Mouse (Mus musculus) limb, embryonic 10.5 days (tissue): ENCODE measurements around the gene Ptprg. TPM values are rescaled to one million over a fixed set of nuclear protein-coding genes. Genes with fewer than 3 reads are reported as not detected.

Experiments
- DNase-seq: peaks from one replicate; pipeline ENCODE4 v3.0.0-alpha.2; 2017; ENCODE audit warnings: low spot score
- H3K27ac ChIP-seq: fragments of 300-500 bp; sonication (generic); 2 replicates; pipeline ENCODE4 v1.5.1; 2016; ENCODE audit warnings: mild to moderate bottlenecking
- H3K27me3 ChIP-seq: fragments of 300-500 bp; sonication (generic); 2 replicates; pipeline ENCODE4 v1.6.1; 2016; ENCODE audit warnings: low read depth, mild to moderate bottlenecking; ENCODE audit not compliant: poor library complexity, severe bottlenecking
- H3K36me3 ChIP-seq: fragments of 300-500 bp; sonication (generic); 2 replicates; pipeline ENCODE4 v1.6.1; 2016; ENCODE audit warnings: mild to moderate bottlenecking, moderate library complexity
- H3K4me1 ChIP-seq: fragments of 300-500 bp; sonication (generic); 2 replicates; pipeline ENCODE4 v1.6.1; 2016
- H3K4me3 ChIP-seq: fragments of 300-500 bp; sonication (generic); 2 replicates; pipeline ENCODE4 v1.5.1; 2016; ENCODE audit warnings: mild to moderate bottlenecking, moderate library complexity
- H3K9me3 ChIP-seq: fragments of 300-500 bp; sonication (generic); replicated peaks from 2 replicates; pipeline ENCODE4 v1.6.1; 2016; ENCODE audit warnings: mild to moderate bottlenecking
- WGBS: fragments of 180-500 bp; shearing (Covaris S2); methylation state at CpG from one replicate; pipeline ENCODE4 v1.1.7; 2016; 5-methylcytosine and 5-hydroxymethylcytosine counted together
- polyA plus RNA-seq: library from polyadenylated mRNA; unstranded; fragments of >200 nt; fragmentation: Nextera tagmentation; extraction: Ambion mirVana; gene quantifications from 2 replicates; pipeline ENCODE4 v1.2.1, GENCODE M21; 2016

The Ptprg gene
- polyA plus RNA-seq, 1 experiment from 2014 or later = 40.3 TPM

DNA sequence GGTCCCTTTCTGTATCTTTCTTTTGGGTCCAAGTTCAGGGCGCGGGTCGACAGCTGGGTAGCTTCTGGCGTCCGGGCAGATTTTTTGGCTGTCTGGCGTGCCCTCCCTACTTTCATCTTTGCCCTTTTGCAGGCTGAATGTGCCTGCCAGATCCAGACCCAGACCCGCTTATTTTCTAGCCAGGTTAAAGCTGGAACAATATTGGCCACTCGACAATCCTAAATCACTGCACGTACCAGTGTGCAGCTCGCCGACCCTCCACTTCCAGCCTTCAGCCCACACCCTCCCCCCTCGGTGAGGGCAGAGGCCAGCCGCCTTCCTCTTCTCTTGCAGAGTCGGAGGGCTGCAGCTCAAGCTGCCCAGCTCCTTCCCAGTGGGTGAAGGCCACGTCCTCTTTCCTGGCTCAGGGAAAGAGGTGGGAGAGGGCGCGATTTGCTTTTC is 1.7 kb downstream of the Ptprg start:
- peaks cover 7% of the 10 kb centered on the region for H3K36me3 ChIP-seq
- WGBS = 0% methylated on average over 17 of the region's 17 CpGs
- peak overlapping the region; percentile 89 for H3K4me3 ChIP-seq
- DNase-seq = peak; percentile 72
- peaks cover 40% of the 10 kb centered on the region for H3K4me1 ChIP-seq
- H3K27ac ChIP-seq = peak overlapping the region; percentile 98
- H3K9me3 ChIP-seq = no peaks in the 10 kb centered on the region
- H3K27me3 ChIP-seq = no peaks in the 10 kb centered on the region

DNA sequence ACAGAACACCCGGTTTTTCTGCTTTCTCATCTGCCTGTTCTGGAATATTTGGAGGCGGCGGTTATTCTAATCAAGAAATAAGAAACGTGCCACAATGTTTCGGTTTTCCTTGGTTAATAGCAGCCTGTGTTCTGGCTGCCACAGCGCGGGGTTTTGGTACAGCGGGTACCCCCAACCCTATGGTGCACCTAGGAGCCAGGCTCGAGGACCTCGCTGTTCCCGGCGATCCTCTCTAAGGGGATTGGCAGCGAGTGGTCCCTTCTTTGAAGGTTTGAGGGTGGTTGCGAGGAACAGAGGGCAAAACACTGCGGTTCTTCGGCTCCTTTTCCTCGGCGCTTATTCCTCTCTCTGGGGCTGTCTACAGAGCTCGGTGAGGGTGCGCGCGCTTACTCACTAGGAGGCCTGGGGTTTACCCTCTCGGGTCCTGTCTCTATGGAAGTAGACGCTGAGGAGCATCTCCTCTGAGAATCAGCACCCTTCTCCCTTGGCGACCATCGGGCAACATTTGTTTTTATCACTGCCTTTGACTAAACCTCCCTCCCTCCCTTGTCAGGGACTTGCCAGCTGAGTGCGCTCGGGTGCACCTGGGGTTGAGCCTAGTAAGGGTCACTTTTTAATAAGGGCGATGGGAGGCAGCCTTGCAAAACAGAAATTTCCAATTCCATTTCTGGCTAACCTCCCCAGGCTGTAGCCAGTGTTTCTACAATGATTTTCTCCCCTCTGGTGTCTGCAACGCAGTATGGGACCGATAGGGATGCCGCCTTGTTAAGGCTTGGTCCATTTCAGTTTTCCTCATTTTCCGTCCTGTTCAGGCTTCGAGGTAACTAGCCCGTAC is 2.4 kb downstream of the Ptprg start:
- H3K36me3 ChIP-seq = peaks cover 7% of the 10 kb centered on the region
- H3K4me3 ChIP-seq = peak overlapping the region; percentile 89
- DNase-seq = peak; percentile 51
- peak overlapping the region; percentile 98 for H3K27ac ChIP-seq
- no peaks in the 10 kb centered on the region for H3K27me3 ChIP-seq
- whole genome bisulfite sequencing = under 1% methylated on average over 35 of the region's 35 CpGs
- H3K9me3 ChIP-seq = no peaks in the 10 kb centered on the region
- peaks cover 46% of the 10 kb centered on the region for H3K4me1 ChIP-seq

- peaks cover 49% of the 10 kb centered on the region for H3K4me1 ChIP-seq
- H3K36me3 ChIP-seq = peaks cover 7% of the 10 kb centered on the region
- H3K27ac ChIP-seq = peak overlapping the region; percentile 98; the same call in 1 of the 2 replicates
- H3K9me3 ChIP-seq = no peaks in the 10 kb centered on the region
- H3K27me3 ChIP-seq = no peaks in the 10 kb centered on the region
- peak; percentile 82 for DNase-seq
- 14% methylated on average over 26 of the region's 26 CpGs for WGBS
- H3K4me3 ChIP-seq = peak overlapping the region; percentile 89
These were observed 3.2 kb downstream of the Ptprg start for GRCm38 (mm10) chr14:11556356-11557130.

- H3K27ac ChIP-seq = no peak overlapping the region
- H3K36me3 ChIP-seq = peaks cover 7% of the 10 kb centered on the region
- no peaks in the 10 kb centered on the region for H3K27me3 ChIP-seq
These were observed 5.2 kb downstream of the Ptprg start for GRCm38 (mm10) chr14:11558496-11558895.

GRCm38 (mm10) chr14:11560641-11561232 is 7.4 kb downstream of the Ptprg start:
- H3K27me3 ChIP-seq = no peaks in the 10 kb centered on the region
- peaks cover 17% of the 10 kb centered on the region for H3K36me3 ChIP-seq
- H3K4me1 ChIP-seq = peaks cover 39% of the 10 kb centered on the region
- WGBS = 60% methylated on average over 8 of the region's 8 CpGs
- no peaks in the 10 kb centered on the region for H3K9me3 ChIP-seq
- H3K27ac ChIP-seq = no peak overlapping the region
- no peak overlapping the region for H3K4me3 ChIP-seq
- DNase-seq = no peak

More at GRCm38 (mm10) chr14:11558496-11558895, 5.2 kb downstream of the Ptprg start:
- H3K9me3 ChIP-seq = no peaks in the 10 kb centered on the region
- H3K4me3 ChIP-seq = no peak overlapping the region
- DNase-seq = no peak
- peaks cover 35% of the 10 kb centered on the region for H3K4me1 ChIP-seq

GRCm38 (mm10) chr14:11561397-11561796 is 8.1 kb downstream of the Ptprg start:
- DNase-seq = no peak
- no peak overlapping the region for H3K4me3 ChIP-seq
- H3K27me3 ChIP-seq = no peaks in the 10 kb centered on the region
- peaks cover 33% of the 10 kb centered on the region for H3K4me1 ChIP-seq
- no peaks in the 10 kb centered on the region for H3K9me3 ChIP-seq
- WGBS = 93% methylated on average over 4 of the region's 4 CpGs
- H3K36me3 ChIP-seq = peaks cover 17% of the 10 kb centered on the region
- no peak overlapping the region for H3K27ac ChIP-seq

DNA sequence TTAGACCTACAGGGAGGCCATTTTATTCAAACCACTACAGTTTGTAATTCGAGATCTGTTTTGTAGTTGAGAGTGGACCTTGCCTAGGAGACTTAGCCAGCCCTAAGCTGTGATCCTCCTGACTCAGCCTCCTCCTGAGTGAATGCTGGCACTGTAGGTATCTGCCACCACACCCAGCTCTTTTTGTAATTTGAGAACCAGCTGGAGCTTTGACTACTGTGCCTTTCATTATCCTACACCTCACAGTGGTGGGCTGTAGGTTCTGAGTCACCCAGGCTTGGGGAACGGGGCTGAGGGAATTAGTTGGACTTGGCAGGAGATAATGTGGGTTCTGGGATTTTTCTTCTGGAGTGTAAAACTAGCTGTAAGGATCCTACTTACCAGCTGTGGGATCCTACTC is 9.5 kb downstream of the Ptprg start:
- H3K27me3 ChIP-seq = no peaks in the 10 kb centered on the region
- 90% methylated on average over 2 of the region's 2 CpGs for WGBS
- H3K9me3 ChIP-seq = no peaks in the 10 kb centered on the region
- no peak overlapping the region for H3K4me3 ChIP-seq
- H3K27ac ChIP-seq = no peak overlapping the region
- DNase-seq = no peak
- H3K36me3 ChIP-seq = peaks cover 17% of the 10 kb centered on the region
- H3K4me1 ChIP-seq = peaks cover 25% of the 10 kb centered on the region

- WGBS = 93% methylated on average over 5 of the region's 5 CpGs
- H3K4me1 ChIP-seq = peaks cover 25% of the 10 kb centered on the region
- H3K27ac ChIP-seq = no peak overlapping the region
- no peaks in the 10 kb centered on the region for H3K27me3 ChIP-seq
- DNase-seq = no peak
- no peaks in the 10 kb centered on the region for H3K9me3 ChIP-seq
- peaks cover 12% of the 10 kb centered on the region for H3K36me3 ChIP-seq
- no peak overlapping the region for H3K4me3 ChIP-seq
These were observed 10.3 kb downstream of the Ptprg start for GRCm38 (mm10) chr14:11563656-11564055.

- Histone ChIP-seq H3K27me3 (no peaks in the 10 kb centered on the region), H3K4me3 (no peak overlapping the region), H3K36me3 (peaks cover 10% of the 10 kb centered on the region), H3K9me3 (no peaks in the 10 kb centered on the region), H3K27ac (no peak overlapping the region), H3K4me1 (peaks cover 25% of the 10 kb centered on the region)
- WGBS = 64% methylated on average over 3 of the region's 3 CpGs
- DNase-seq = no peak
These were observed 11.1 kb downstream of the Ptprg start for GRCm38 (mm10) chr14:11564456-11564855.

DNA sequence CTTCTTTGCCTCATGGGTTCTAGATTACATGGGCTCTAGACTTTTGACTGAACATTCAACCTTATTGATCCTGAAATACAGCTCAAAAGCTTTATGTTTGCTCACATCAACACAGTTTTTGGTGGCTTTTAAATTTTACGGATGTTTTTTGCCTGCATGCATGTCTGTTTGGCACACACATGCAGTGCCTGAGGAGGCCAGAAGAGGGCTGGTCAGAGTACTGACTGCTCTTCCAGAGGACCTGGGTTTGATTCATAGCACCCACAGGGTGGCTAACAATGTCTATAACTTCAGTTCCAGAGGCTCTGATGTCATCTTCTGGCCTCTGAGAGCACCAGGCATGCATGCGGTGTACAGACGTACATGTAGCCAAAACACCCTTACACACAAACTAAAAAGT is 12.0 kb downstream of the Ptprg start:
- WGBS = 99% methylated on average over 3 of the region's 3 CpGs
- Histone ChIP-seq H3K9me3 (no peaks in the 10 kb centered on the region), H3K4me3 (no peak overlapping the region), H3K4me1 (peaks cover 18% of the 10 kb centered on the region), H3K36me3 (peaks cover 10% of the 10 kb centered on the region), H3K27ac (no peak overlapping the region), H3K27me3 (no peaks in the 10 kb centered on the region)
- no peak for DNase-seq

- Histone ChIP-seq H3K9me3 (no peaks in the 10 kb centered on the region), H3K36me3 (peaks cover 7% of the 10 kb centered on the region; the same call in 1 of the 2 replicates), H3K27ac (no peak overlapping the region), H3K4me3 (no peak overlapping the region), H3K27me3 (no peaks in the 10 kb centered on the region), H3K4me1 (peaks cover 24% of the 10 kb centered on the region)
- DNase-seq = no peak
- 74% methylated on average over 2 of the region's 2 CpGs for WGBS
These were observed 16.4 kb downstream of the Ptprg start for GRCm38 (mm10) chr14:11569734-11570133.

GRCm38 (mm10) chr14:11571766-11572394 is 18.5 kb downstream of the Ptprg start:
- WGBS = 71% methylated on average over 11 of the region's 11 CpGs
- no peak overlapping the region for H3K4me3 ChIP-seq

More at GRCm38 (mm10) chr14:11571766-11572394, 18.5 kb downstream of the Ptprg start:
- Histone ChIP-seq H3K9me3 (no peaks in the 10 kb centered on the region), H3K27me3 (no peaks in the 10 kb centered on the region), H3K36me3 (no peaks in the 10 kb centered on the region), H3K27ac (no peak overlapping the region), H3K4me1 (peaks cover 33% of the 10 kb centered on the region)
- DNase-seq = no peak
